Mouse (Mus musculus) MEL (cell line): ENCODE measurements around the gene Tec. TPM values are rescaled to one million over a fixed set of nuclear protein-coding genes. Genes with fewer than 3 reads are reported as not detected.
A peak's percentile ranks its signal among the peaks of the same experiment; 100 is the strongest.

Source experiments
- DNase-seq: peaks from one replicate; pipeline ENCODE4 v3.0.0; 2011; ENCODE audit warnings: low read depth, low spot score
- H3K27ac ChIP-seq: 2 replicates; pipeline ENCODE4 v1.5.1; 2012; ENCODE audit warnings: low read depth, mild to moderate bottlenecking, control low read depth, low read length, moderate library complexity; ENCODE audit not compliant: control insufficient read depth
- H3K27me3 ChIP-seq, 2 experiments: fragments of 150-350 bp in 1 of 2; sonication (generic) in 1 of 2; 2 replicates each; pipeline ENCODE4 v1.6.1; 2012; ENCODE audit warnings: low read length in 2 of 2, mild to moderate bottlenecking in 2 of 2, improper control_type of control experiment in 1 of 2, moderate library complexity in 1 of 2; ENCODE audit not compliant: insufficient read depth in 2 of 2, control insufficient read depth in 1 of 2
- H3K36me3 ChIP-seq, 2 experiments: 2 replicates each; pipeline ENCODE4 v1.6.1; 2012 to 2014; ENCODE audit warnings: low read length in 2 of 2, improper control_type of control experiment in 1 of 2, inconsistent platforms in 1 of 2, mild to moderate bottlenecking in 1 of 2; ENCODE audit not compliant: insufficient read depth in 2 of 2, control insufficient read depth in 1 of 2
- H3K4me1 ChIP-seq, 2 experiments: fragments of 150-350 bp in 1 of 2; sonication (generic) in 1 of 2; 2 replicates each; pipeline ENCODE4 v1.6.1; 2012; ENCODE audit warnings: low read length in 2 of 2, improper control_type of control experiment in 1 of 2, mild to moderate bottlenecking in 1 of 2; ENCODE audit not compliant: insufficient read depth in 2 of 2, control insufficient read depth in 1 of 2
- H3K4me3 ChIP-seq, 2 experiments: fragments of 150-350 bp in 1 of 2; sonication (generic) in 1 of 2; 2 replicates each; pipeline ENCODE4 v1.5.1; 2012; ENCODE audit warnings: low read depth in 2 of 2, low read length in 2 of 2, mild to moderate bottlenecking in 2 of 2, moderate library complexity in 2 of 2, control low read depth in 1 of 2, improper control_type of control experiment in 1 of 2; ENCODE audit not compliant: control insufficient read depth in 1 of 2, insufficient read depth in 1 of 2
- H3K79me2 ChIP-seq: 2 replicates; pipeline ENCODE4 v1.6.1; 2012; ENCODE audit warnings: mild to moderate bottlenecking, low read length, moderate library complexity; ENCODE audit not compliant: control insufficient read depth, poor library complexity, insufficient read depth
- H3K9ac ChIP-seq: 2 replicates; pipeline ENCODE4 v1.6.1; 2012; ENCODE audit warnings: low read depth, mild to moderate bottlenecking, control low read depth, low read length, moderate library complexity; ENCODE audit not compliant: control insufficient read depth, poor library complexity, severe bottlenecking
- H3K9me3 ChIP-seq: fragments of 150-350 bp; sonication (generic); replicated peaks from 2 replicates; pipeline ENCODE4 v1.6.1; 2012; ENCODE audit warnings: mild to moderate bottlenecking, low read length, improper control_type of control experiment, moderate library complexity; ENCODE audit not compliant: insufficient read depth
- CHD1 ChIP-seq: IDR thresholded peaks from 2 replicates; pipeline ENCODE4 v1.6.1; 2012; ENCODE audit warnings: low read depth, mild to moderate bottlenecking, inconsistent platforms, low read length, improper control_type of control experiment
- CHD2 ChIP-seq: IDR thresholded peaks from 2 replicates; pipeline ENCODE4 v1.6.1; 2011; ENCODE audit warnings: low read length, improper control_type of control experiment
- CTCF ChIP-seq, 3 experiments: IDR thresholded peaks in 2 of 3; conservative IDR thresholded peaks in 1 of 3; 2 replicates each; pipeline ENCODE4 v1.5.1; 2011 to 2012; ENCODE audit warnings: low read length in 3 of 3, low read depth in 2 of 3, mild to moderate bottlenecking in 2 of 3, improper control_type of control experiment in 1 of 3, inconsistent platforms in 1 of 3, mixed read lengths in 1 of 3, moderate library complexity in 1 of 3; ENCODE audit not compliant: control insufficient read depth in 1 of 3, insufficient read depth in 1 of 3, poor library complexity in 1 of 3, severe bottlenecking in 1 of 3
- ELF1 ChIP-seq: IDR thresholded peaks from 2 replicates; pipeline ENCODE4 v1.6.1; 2014; ENCODE audit warnings: low read depth, mild to moderate bottlenecking, inconsistent platforms, low read length, improper control_type of control experiment, moderate library complexity
- EP300 ChIP-seq, 2 experiments: IDR thresholded peaks; 2 replicates each; pipeline ENCODE4 v1.6.1; 2011; ENCODE audit warnings: improper control_type of control experiment in 2 of 2, low read length in 2 of 2, low read depth in 1 of 2, mild to moderate bottlenecking in 1 of 2
- ETS1 ChIP-seq: IDR thresholded peaks from 2 replicates; pipeline ENCODE4 v1.6.1; 2012; ENCODE audit warnings: low read depth, mild to moderate bottlenecking, inconsistent platforms, low read length, improper control_type of control experiment, moderate library complexity
- GATA1 ChIP-seq: IDR thresholded peaks from 2 replicates; pipeline ENCODE4 v1.6.1; 2011; ENCODE audit warnings: low read depth, low read length, improper control_type of control experiment
- HCFC1 ChIP-seq: IDR thresholded peaks from 2 replicates; pipeline ENCODE4 v1.6.1; 2012; ENCODE audit warnings: low read depth, mild to moderate bottlenecking, inconsistent platforms, low read length, improper control_type of control experiment, moderate library complexity
- JUND ChIP-seq: IDR thresholded peaks from 2 replicates; pipeline ENCODE4 v1.6.1; 2011; ENCODE audit warnings: low read depth, mild to moderate bottlenecking, improper control_type of control experiment, low read length
- KAT2A ChIP-seq: conservative IDR thresholded peaks from 2 replicates; pipeline ENCODE4 v1.6.1; 2012; ENCODE audit warnings: low read depth, low read length, improper control_type of control experiment, inconsistent platforms
- MAFK ChIP-seq: IDR thresholded peaks from 2 replicates; pipeline ENCODE4 v1.6.1; 2011; ENCODE audit warnings: low read depth, mild to moderate bottlenecking, low read length, improper control_type of control experiment, borderline replicate concordance
- MAX ChIP-seq: IDR thresholded peaks from 2 replicates; pipeline ENCODE4 v1.6.1; 2011; ENCODE audit warnings: low read length, improper control_type of control experiment
- MAZ ChIP-seq: IDR thresholded peaks from 2 replicates; pipeline ENCODE4 v1.6.1; 2012; ENCODE audit warnings: low read depth, mild to moderate bottlenecking, inconsistent platforms, low read length, improper control_type of control experiment
- MXI1 ChIP-seq: IDR thresholded peaks from 2 replicates; pipeline ENCODE4 v1.6.1; 2011; ENCODE audit warnings: mild to moderate bottlenecking, low read depth, low read length, improper control_type of control experiment
- MYB ChIP-seq: IDR thresholded peaks from 2 replicates; pipeline ENCODE4 v1.6.1; 2011; ENCODE audit warnings: mild to moderate bottlenecking, low read depth, low read length, improper control_type of control experiment
- MYC ChIP-seq: IDR thresholded peaks from 2 replicates; pipeline ENCODE4 v1.6.1; 2011; ENCODE audit warnings: low read depth, mild to moderate bottlenecking, low read length, improper control_type of control experiment, moderate library complexity
- NRF1 ChIP-seq: IDR thresholded peaks from 2 replicates; pipeline ENCODE4 v1.6.1; 2014; ENCODE audit warnings: low read depth, mild to moderate bottlenecking, inconsistent platforms, low read length, improper control_type of control experiment, moderate library complexity; ENCODE audit not compliant: poor library complexity, insufficient read depth, severe bottlenecking
- POLR2A ChIP-seq, 2 experiments: IDR thresholded peaks; 2 replicates each; pipeline ENCODE4 v1.6.1; 2011 to 2012; ENCODE audit warnings: low read length in 2 of 2, mild to moderate bottlenecking in 2 of 2, control low read depth in 1 of 2, improper control_type of control experiment in 1 of 2, low read depth in 1 of 2, moderate library complexity in 1 of 2; ENCODE audit not compliant: control insufficient read depth in 1 of 2, insufficient read depth in 1 of 2, poor library complexity in 1 of 2
- RAD21 ChIP-seq: IDR thresholded peaks from 2 replicates; pipeline ENCODE4 v1.6.1; 2011; ENCODE audit warnings: mild to moderate bottlenecking, low read depth, low read length, improper control_type of control experiment
- RCOR1 ChIP-seq: IDR thresholded peaks from 2 replicates; pipeline ENCODE4 v1.6.1; 2012; ENCODE audit warnings: low read depth, mild to moderate bottlenecking, inconsistent platforms, low read length, improper control_type of control experiment
- SMC3 ChIP-seq: IDR thresholded peaks from 2 replicates; pipeline ENCODE4 v1.6.1; 2011; ENCODE audit warnings: low read depth, low read length, improper control_type of control experiment
- TAL1 ChIP-seq: IDR thresholded peaks from 2 replicates; pipeline ENCODE4 v1.6.1; 2012; ENCODE audit warnings: mild to moderate bottlenecking, inconsistent platforms, low read length, moderate library complexity, mixed read lengths
- TCF12 ChIP-seq: IDR thresholded peaks from 2 replicates; pipeline ENCODE4 v1.6.1; 2014; ENCODE audit warnings: low read depth, mild to moderate bottlenecking, inconsistent platforms, low read length, improper control_type of control experiment, moderate library complexity
- UBTF ChIP-seq: IDR thresholded peaks from 2 replicates; pipeline ENCODE4 v1.6.1; 2012; ENCODE audit warnings: low read depth, mild to moderate bottlenecking, inconsistent platforms, low read length, improper control_type of control experiment, moderate library complexity, borderline replicate concordance; ENCODE audit not compliant: insufficient read depth
- USF2 ChIP-seq, 2 experiments: IDR thresholded peaks; 2 replicates each; pipeline ENCODE4 v1.6.1; 2011 to 2012; ENCODE audit warnings: improper control_type of control experiment in 2 of 2, low read length in 2 of 2, borderline replicate concordance in 1 of 2, inconsistent platforms in 1 of 2, low read depth in 1 of 2, mild to moderate bottlenecking in 1 of 2; ENCODE audit not compliant: insufficient read depth in 1 of 2
- ZC3H11A ChIP-seq: IDR thresholded peaks from 2 replicates; pipeline ENCODE4 v1.6.1; 2012; ENCODE audit warnings: low read depth, mild to moderate bottlenecking, inconsistent platforms, low read length, improper control_type of control experiment
- ZKSCAN1 ChIP-seq: IDR thresholded peaks from 2 replicates; pipeline ENCODE4 v1.6.1; 2012; ENCODE audit warnings: low read depth, mild to moderate bottlenecking, inconsistent platforms, low read length, improper control_type of control experiment, moderate library complexity
- ZMIZ1 ChIP-seq: IDR thresholded peaks from 2 replicates; pipeline ENCODE4 v1.6.1; 2012; ENCODE audit warnings: low read depth, mild to moderate bottlenecking, inconsistent platforms, low read length, improper control_type of control experiment, moderate library complexity
- ZNF384 ChIP-seq: IDR thresholded peaks from 2 replicates; pipeline ENCODE4 v1.6.1; 2012; ENCODE audit warnings: low read depth, mild to moderate bottlenecking, inconsistent platforms, low read length, improper control_type of control experiment
- polyA plus RNA-seq, 2 experiments: library from polyadenylated mRNA; stranded (reverse) in 1 of 2; unstranded in 1 of 2; fragments of >175 nt in 1 of 2; fragments of >200 nt in 1 of 2; gene quantifications; 2 replicates each; pipeline versions ENCODE4 v1.2.1 to v1.2.4; 2012; ENCODE audit warnings: low replicate concordance in 2 of 2, low read depth in 1 of 2; ENCODE audit not compliant: insufficient read length in 2 of 2, insufficient read depth in 1 of 2, missing spikeins in 1 of 2
- total RNA-seq: library from RNA; depleted of rRNA; stranded (reverse); fragments of 300-350 nt; gene quantifications from 2 replicates; pipeline ENCODE4 v1.2.3, GENCODE M21; 2012

Gene Tec
- total and polyA plus RNA-seq, 3 experiments, result 44.8 to 61.1 TPM; not detected in 1

DNA sequence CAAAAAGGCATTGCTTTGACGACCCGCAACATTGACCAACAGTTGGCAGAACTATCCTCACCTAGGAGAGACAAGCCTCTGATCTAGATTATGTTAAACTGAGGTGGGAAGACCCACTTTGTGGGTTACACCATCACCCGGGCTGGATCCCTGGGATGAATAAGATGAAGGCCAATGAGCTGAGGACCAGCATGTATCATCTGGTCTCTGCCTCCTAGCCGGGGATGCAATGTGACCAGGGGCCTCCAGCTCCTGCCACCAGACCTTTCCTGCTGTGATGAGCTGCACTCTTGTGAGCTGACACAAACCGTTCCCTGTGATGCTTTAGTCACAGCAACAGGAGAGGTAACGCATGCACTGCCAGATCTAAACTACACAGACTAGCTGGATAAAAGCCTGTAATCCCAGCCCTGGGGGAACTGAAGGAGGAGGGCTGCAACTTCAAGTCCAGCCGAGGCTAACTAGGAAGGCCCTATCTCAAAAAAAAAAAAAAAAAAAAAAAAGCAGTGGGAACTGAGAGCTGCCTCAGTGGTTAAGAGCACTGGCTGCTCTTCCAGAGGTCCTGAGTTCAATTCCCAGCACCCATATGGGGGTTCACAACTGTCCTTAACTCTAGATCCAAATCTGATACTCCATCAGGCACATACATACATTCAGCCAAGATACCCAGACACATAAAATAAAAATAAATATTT, 15.8 kb downstream of the Tec start:
- peak; percentile 82 for DNase-seq
- TF ChIP-seq ZC3H11A, result no peak
- no peak for TF ChIP-seq USF2 (IDR thresholded peaks at IDR 0.05; ENCODE audit: borderline replicate concordance in 1 of 2, insufficient read depth in 1 of 2, low read depth in 1 of 2, low read length in 2 of 2)
- TF ChIP-seq GATA1, result no peak
- 0 out of 2 replicates have a peak, but pooled peaks have one; percentile 10 for TF ChIP-seq MXI1
- no peak for TF ChIP-seq SMC3
- TF ChIP-seq POLR2A (IDR thresholded peaks at IDR 0.05; ENCODE audit: control insufficient read depth in 1 of 2, insufficient read depth in 1 of 2, low read depth in 1 of 2, low read length in 2 of 2, poor library complexity in 1 of 2), result peak in 1 of 2 experiments; percentile 4; a peak in 1 of 4 replicates
- TF ChIP-seq KAT2A, result no peak
- TF ChIP-seq RCOR1, result no peak
- TF ChIP-seq ZNF384, result peak; percentile 96
- no peak for TF ChIP-seq JUND
- TF ChIP-seq EP300 (IDR thresholded peaks at IDR 0.05; ENCODE audit: low read depth in 1 of 2, low read length in 2 of 2), result no peak; a peak in 1 of 4 replicates
- peaks cover 5 to 88% of the 10 kb centered on the region in 2 experiments for H3K36me3 ChIP-seq
- peak overlapping the region; percentile 57 for H3K9ac ChIP-seq
- peak overlapping the region; percentile 96 for H3K27ac ChIP-seq
- no peaks in the 10 kb centered on the region for H3K27me3 ChIP-seq
- H3K79me2 ChIP-seq, result peaks cover 73% of the 10 kb centered on the region
- peaks cover 42 to 80% of the 10 kb centered on the region in 2 experiments for H3K4me1 ChIP-seq
- H3K9me3 ChIP-seq, result no peaks in the 10 kb centered on the region
- H3K4me3 ChIP-seq, result no peak overlapping the region

DNA sequence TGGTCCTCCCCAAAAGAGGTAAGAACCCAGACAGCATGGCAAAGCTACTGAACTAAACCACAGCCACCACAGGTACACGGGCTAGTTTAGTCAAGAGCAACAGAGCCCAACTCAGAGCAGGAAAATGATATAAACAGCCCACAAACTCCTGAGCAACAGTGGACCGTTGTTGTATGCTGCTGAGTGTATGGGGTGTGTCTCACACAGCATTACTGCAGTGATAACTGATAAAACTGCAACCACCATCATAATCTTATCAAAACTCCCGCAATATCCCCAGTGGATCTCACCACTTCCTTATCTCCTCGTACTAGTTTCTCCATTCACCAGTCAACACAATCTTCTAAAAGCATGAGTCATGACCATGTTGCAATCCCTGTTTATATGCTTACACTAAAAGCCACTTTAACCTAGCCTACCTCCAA, 16.6 kb downstream of the Tec start:
- Histone ChIP-seq H3K79me2 (peaks cover 71% of the 10 kb centered on the region), H3K9me3 (no peaks in the 10 kb centered on the region), H3K27me3 (no peaks in the 10 kb centered on the region), H3K9ac (peak overlapping the region; percentile 68), H3K4me1 (peaks cover 44 to 79% of the 10 kb centered on the region in 2 experiments), H3K36me3 (peaks cover 3 to 90% of the 10 kb centered on the region in 2 experiments), H3K27ac (peak overlapping the region; percentile 96), H3K4me3 (peak overlapping the region in 1 of 2 experiments; percentile 33; a peak in 2 of 4 replicates)
- DNase-seq, result peak; percentile 92
- no peak; the same call in 1 of the 2 replicates for TF ChIP-seq HCFC1
- TF ChIP-seq MXI1, result peak; percentile 53; the same call in 1 of the 2 replicates
- TF ChIP-seq SMC3, result no peak
- peak; percentile 98 for TF ChIP-seq TCF12
- TF ChIP-seq TAL1, result peak; percentile 74
- peak; percentile 97 for TF ChIP-seq ETS1
- no peak for TF ChIP-seq RAD21
- TF ChIP-seq EP300 (IDR thresholded peaks at IDR 0.05; ENCODE audit: low read depth in 1 of 2, low read length in 2 of 2), result peak; percentile 99 to 100
- peak; percentile 91; the same call in 1 of the 2 replicates for TF ChIP-seq MYC
- no peak for TF ChIP-seq ELF1
- TF ChIP-seq MYB, result peak; percentile 98
- TF ChIP-seq CHD1, result no peak
- peak; percentile 55; the same call in 1 of the 2 replicates for TF ChIP-seq ZMIZ1
- no peak; the same call in 1 of the 2 replicates for TF ChIP-seq CHD2
- no peak for TF ChIP-seq ZKSCAN1
- peak in 1 of 2 experiments; percentile 54; a peak in 2 of 4 replicates for TF ChIP-seq POLR2A (IDR thresholded peaks at IDR 0.05; ENCODE audit: control insufficient read depth in 1 of 2, insufficient read depth in 1 of 2, low read depth in 1 of 2, low read length in 2 of 2, poor library complexity in 1 of 2)
- no peak for TF ChIP-seq MAX
- TF ChIP-seq MAZ, result no peak; the same call in none of the 2 replicates
- TF ChIP-seq NRF1, result no peak
- TF ChIP-seq GATA1, result peak; percentile 100
- TF ChIP-seq MAFK, result peak; percentile 83; the same call in 1 of the 2 replicates
- no peak for TF ChIP-seq UBTF
- no peak for TF ChIP-seq CTCF (IDR thresholded peaks at IDR 0.05 in 2 of 3, conservative IDR thresholded peaks at IDR 0.05 in 1 of 3; ENCODE audit: control insufficient read depth in 1 of 3, insufficient read depth in 1 of 3, low read depth in 2 of 3, low read length in 3 of 3, poor library complexity in 1 of 3, severe bottlenecking in 1 of 3)
